Mouse (Mus musculus) left cerebral cortex, adult 6 months (tissue): Measurements from ENCODE around the gene Cdhr2. TPM values are rescaled to one million over a fixed set of nuclear protein-coding genes. Genes with fewer than 3 reads are reported as not detected.

Source experiments
- long read RNA-seq, 2 experiments: library from polyadenylated mRNA; unstranded; transcript quantifications; one replicate each; pipeline ENCODE4 v2.0.0; 2019 to 2020
- polyA plus RNA-seq: library from polyadenylated mRNA; unstranded; fragments of <200 nt; fragmentation: Nextera tagmentation; gene quantifications from 2 replicates; pipeline ENCODE4 v1.2.3, GENCODE M21; 2021

The Cdhr2 gene
- 0.27 and 0.29 TPM in 2 replicates for polyA plus RNA-seq
- long read RNA-seq, experiment 1, partial matches to known transcripts: 2 of 2 reads
- long read RNA-seq, experiment 1, other reads (novel, unspliced or antisense): 0 of 2 reads
- long read RNA-seq, experiment 2: 0 reads

DNA sequence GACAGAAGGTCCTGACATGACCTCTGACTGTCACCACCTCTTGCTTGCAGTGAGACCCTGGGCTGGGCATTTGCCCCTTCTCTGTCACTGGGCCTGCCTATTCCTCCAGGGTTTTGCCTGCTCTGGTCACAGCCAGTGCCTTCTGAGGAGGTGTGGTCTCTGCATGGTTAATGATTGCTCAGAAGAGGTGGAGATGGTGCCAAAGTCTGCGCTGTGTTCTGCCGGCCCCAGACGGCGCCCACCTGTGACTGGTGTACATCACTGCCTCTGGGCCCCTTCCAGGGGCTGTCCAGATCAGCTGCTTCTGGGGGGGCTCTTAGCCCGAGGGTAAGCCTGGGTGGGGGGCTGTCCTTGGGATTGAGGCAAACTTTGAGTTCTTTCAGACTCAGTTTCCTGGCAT lies at the start of gene Cdhr2:
Gene Cdhr2 (plus strand): TSS at position 219 of the 400 bp plus-strand sequence.

GRCm38 (mm10) chr13:54693558-54694347 lies 7.5 kb upstream of the Cdhr2 start, which contains the start of gene Rnf44:
Rnf44 (minus strand) TSS chr13:54693907.

DNA sequence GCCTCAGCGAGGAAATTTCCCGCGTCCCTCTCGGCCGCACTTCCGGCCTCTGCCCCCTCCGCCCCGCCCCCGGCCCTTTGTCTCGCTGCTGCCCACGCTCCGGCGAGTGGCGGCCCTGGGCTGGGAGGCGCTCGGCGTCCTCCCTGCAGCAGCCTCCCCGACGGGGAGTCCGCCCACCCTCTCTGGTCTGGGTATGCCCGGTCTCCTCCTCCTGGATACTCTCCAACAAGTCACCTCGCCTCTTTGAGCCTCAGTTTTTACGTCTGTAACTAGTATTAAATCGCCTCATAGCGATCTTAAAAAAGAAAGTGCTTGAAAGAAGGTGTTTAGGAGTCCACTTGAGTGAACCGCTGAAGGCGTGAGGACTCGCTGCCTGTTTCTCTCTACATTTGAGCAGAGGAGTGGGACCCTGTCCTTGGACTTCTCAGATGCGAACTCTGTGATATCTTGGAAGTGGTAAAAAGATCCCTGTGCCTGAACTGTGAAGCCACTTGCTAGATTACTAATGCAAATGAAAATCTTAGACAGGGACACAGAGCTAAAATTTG lies 48.7 kb downstream of the Cdhr2 start, which contains the start of gene Gprin1:
Gene Gprin1 (minus strand): TSS at position 11 of the 548 bp plus-strand sequence.

GRCm38 (mm10) chr13:54766192-54766768 lies 65.0 kb downstream of the Cdhr2 start, which contains the start of gene Sncb:
Sncb (minus strand) TSS chr13:54766595.

GRCm38 (mm10) chr13:54783698-54784097 lies 82.4 kb downstream of the Cdhr2 start, which contains the start of gene Eif4e1b:
Eif4e1b (plus strand) TSS chr13:54783998.

Other genes with a start within 250 kb of the Cdhr2 start
- gene Thoc3, start 232.6 kb upstream of the Cdhr2 start, polyA plus RNA-seq: 37.9 and 59.1 TPM in 2 replicates
- 4.8 and 5.1 TPM in 2 replicates for gene Simc1, start 197.7 kb upstream of the Cdhr2 start, polyA plus RNA-seq
- 144 and 231 TPM in 2 replicates for gene 4833439L19Rik, start 136.0 kb upstream of the Cdhr2 start, polyA plus RNA-seq
- gene Arl10, start 126.4 kb upstream of the Cdhr2 start, polyA plus RNA-seq: 29.6 and 29.7 TPM in 2 replicates
- 26.8 and 33.1 TPM in 2 replicates for gene Nop16, start 111.4 kb upstream of the Cdhr2 start, polyA plus RNA-seq
- gene Higd2a, start 111.3 kb upstream of the Cdhr2 start, polyA plus RNA-seq: 459 and 466 TPM in 2 replicates
- 327 and 401 TPM in 2 replicates for gene Cltb, start 90.1 kb upstream of the Cdhr2 start, polyA plus RNA-seq
- 32.3 and 53.8 TPM in 2 replicates for gene Faf2, start 79.7 kb upstream of the Cdhr2 start, polyA plus RNA-seq
- gene Rnf44, start 7.6 kb upstream of the Cdhr2 start, polyA plus RNA-seq: 51.4 and 177 TPM in 2 replicates
- gene Gprin1, start 48.4 kb downstream of the Cdhr2 start, polyA plus RNA-seq: 9.8 and 42.2 TPM in 2 replicates
- 50.2 and 213 TPM in 2 replicates for gene Sncb, start 65.1 kb downstream of the Cdhr2 start, polyA plus RNA-seq
- not detected in 2 replicates for gene Eif4e1b, start 82.5 kb downstream of the Cdhr2 start, polyA plus RNA-seq
- gene Tspan17, start 87.9 kb downstream of the Cdhr2 start, polyA plus RNA-seq: 148 and 156 TPM in 2 replicates
- gene Unc5a, start 247.9 kb downstream of the Cdhr2 start, polyA plus RNA-seq: 13.2 and 72.6 TPM in 2 replicates